Mouse (Mus musculus) B cell, adult (primary cell): ENCODE measurements around the gene Ptgdr. TPM values are rescaled to one million over a fixed set of nuclear protein-coding genes. Genes with fewer than 3 reads are reported as not detected.

Source experiments
- total RNA-seq: library from RNA; stranded (reverse); gene quantifications from 4 replicates; pipeline ENCODE4 v1.2.4, GENCODE M21; 2023; ENCODE audit not compliant: inconsistent age

Gene Ptgdr
- total RNA-seq, result not detected in 4 replicates

GRCm38 (mm10) chr14:44858868-44859613 is at the start of gene Ptgdr:
Gene Ptgdr, minus strand, starts transcription at chr14:44859375.

Other genes with a start within 250 kb of the Ptgdr start
- gene Gm5624, start 231.4 kb downstream of the Ptgdr start, total RNA-seq, result not detected in 4 replicates
- gene Gm8257, start 152.9 kb downstream of the Ptgdr start, total RNA-seq, result not detected in 4 replicates
- gene Gm8267, start 109.0 kb downstream of the Ptgdr start, total RNA-seq, result not detected in 4 replicates
- gene Ptger2, start 128.8 kb upstream of the Ptgdr start, total RNA-seq, result 1.3 to 2.3 TPM (median 1.4 TPM) in 4 replicates